Mouse (Mus musculus): ENCODE measurements around the gene Kcnc1.

DNA sequence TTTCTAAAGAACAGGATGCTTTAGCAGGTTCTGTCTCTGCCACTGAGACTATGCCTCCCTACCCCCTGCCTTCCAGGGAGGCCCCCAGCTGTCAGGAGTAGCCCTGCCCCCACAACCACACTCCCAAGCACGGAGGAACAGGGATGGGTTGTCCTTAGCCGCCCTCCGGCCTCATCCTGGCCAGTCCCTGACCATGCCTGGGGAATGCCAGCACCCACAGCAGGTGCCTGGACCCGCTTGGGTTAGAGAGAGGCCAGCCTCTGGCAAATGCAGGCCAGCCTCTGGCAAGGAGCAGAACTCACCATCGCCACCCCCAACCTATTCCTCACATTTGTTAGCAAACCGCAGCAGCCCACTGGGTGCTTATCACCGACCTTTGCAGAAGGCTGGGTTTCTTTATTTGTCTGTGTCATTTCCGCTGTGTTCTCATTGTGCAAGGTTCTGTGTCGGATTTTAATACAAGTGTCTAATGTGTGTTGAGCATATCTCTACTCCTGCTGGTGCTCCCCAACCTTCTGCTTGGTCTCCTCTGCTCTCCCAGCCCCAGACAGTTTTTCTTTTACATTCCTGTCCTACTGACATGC lies 46.1 kb upstream of the Kcnc1 start:
- no peak for TF ChIP-seq EP300 (IDR thresholded peaks at IDR 0.05; ENCODE audit: low read depth in 1 of 2, low read length in 2 of 2)
- TF ChIP-seq TAL1 (IDR thresholded peaks at IDR 0.05; ENCODE audit: low read length), result no peak
- no peak for TF ChIP-seq CTCF (IDR thresholded peaks at IDR 0.05 in 2 of 3, conservative IDR thresholded peaks at IDR 0.05 in 1 of 3; ENCODE audit: control insufficient read depth in 1 of 3, insufficient read depth in 1 of 3, low read depth in 2 of 3, low read length in 3 of 3, poor library complexity in 1 of 3, severe bottlenecking in 1 of 3)
- no peak for TF ChIP-seq SIN3A (IDR thresholded peaks at IDR 0.05; ENCODE audit: low read length)
- TF ChIP-seq MEF2A (IDR thresholded peaks at IDR 0.05; ENCODE audit: extremely low read depth, insufficient replicate concordance, low read depth, low read length, poor library complexity, severe bottlenecking), result no peak
- no peak for TF ChIP-seq POLR2A (IDR thresholded peaks at IDR 0.05; ENCODE audit: control insufficient read depth in 1 of 2, insufficient read depth in 1 of 2, low read depth in 1 of 2, low read length in 2 of 2, poor library complexity in 1 of 2)
- no peak for TF ChIP-seq USF1 (IDR thresholded peaks at IDR 0.05; ENCODE audit: low read depth, low read length)
- no peak for TF ChIP-seq SMC3 (IDR thresholded peaks at IDR 0.05; ENCODE audit: low read depth, low read length)
- TF ChIP-seq NELFE (IDR thresholded peaks at IDR 0.05; ENCODE audit: low read depth, low read length), result no peak
- TF ChIP-seq ZC3H11A (IDR thresholded peaks at IDR 0.05; ENCODE audit: low read depth, low read length), result no peak
- no peak for TF ChIP-seq RCOR1 (IDR thresholded peaks at IDR 0.05; ENCODE audit: low read depth, low read length)

Data from MEL (cell line).